Mouse (Mus musculus): Measurements from ENCODE around the gene Bcl3. TPM values are rescaled to one million over a fixed set of nuclear protein-coding genes. Genes with fewer than 3 reads are reported as not detected.

Bcl3 gene
- polyA plus RNA-seq, 1 experiment from 2014 or later = 0.60 TPM

DNA sequence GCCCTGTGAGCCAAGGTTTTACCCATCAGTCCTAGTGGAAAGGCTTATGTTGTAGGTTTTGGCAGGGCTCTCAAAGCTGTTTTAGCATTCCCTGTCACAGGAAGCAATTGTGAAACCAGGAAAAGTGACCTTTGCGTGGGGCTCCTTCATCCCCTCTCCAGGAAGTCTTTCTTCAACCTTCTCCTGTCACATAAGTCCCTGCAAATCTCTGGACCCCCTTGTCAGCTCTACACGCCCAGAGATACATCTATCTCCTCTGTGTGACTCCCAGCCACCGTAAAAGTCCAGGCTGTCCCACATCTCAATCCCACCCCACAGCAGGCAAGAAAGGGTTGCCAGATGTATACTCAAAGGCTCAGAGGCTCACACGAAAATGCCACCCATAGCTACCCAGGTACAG is 50.9 kb downstream of the Bcl3 start:
- Histone ChIP-seq H3K4me2 (no peak overlapping the region), H3K9me3 (no peaks in the 10 kb centered on the region), H3K27me3 (peaks cover 42% of the 10 kb centered on the region), H3K9ac (no peak overlapping the region), H3K4me3 (no peak overlapping the region), H3K4me1 (replicated peaks) (peaks cover 19% of the 10 kb centered on the region), H3K27ac (no peak overlapping the region), H3K36me3 (no peaks in the 10 kb centered on the region)
- ATAC-seq (ENCODE audit: low FRiP score) = no peak
- 63% methylated on average over 4 of the region's 4 CpGs for WGBS

DNA sequence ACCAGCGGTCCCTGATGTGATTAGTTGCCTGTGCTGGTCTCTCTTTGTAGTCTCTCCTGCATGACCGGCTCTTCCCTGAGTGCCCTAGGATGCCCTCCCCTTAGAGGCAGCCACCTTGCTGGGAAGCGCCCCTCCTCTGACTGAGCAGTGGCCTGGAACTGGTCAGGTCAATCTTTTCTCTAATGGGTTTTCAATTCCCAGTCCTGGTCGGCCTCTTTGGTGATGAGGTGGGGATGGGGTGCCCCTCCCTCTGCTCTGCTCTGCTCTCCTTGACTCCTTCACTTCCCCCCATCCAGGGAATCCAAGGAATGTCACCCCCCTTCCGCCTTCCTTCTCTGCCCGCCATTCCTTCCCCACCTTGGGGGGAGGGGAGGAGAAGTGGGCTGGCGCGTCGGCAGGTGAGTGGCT is 51.6 kb downstream of the Bcl3 start, which contains the start of gene Bcam:
Gene Bcam, minus strand, starts transcription at position 33 of the 408 bp plus-strand sequence.
- 2% methylated on average over 9 of the region's 9 CpGs for whole genome bisulfite sequencing
- H3K4me3 ChIP-seq = peak within 1 kb of the TSS; percentile 40
- H3K4me1 ChIP-seq (replicated peaks) = peaks cover 19% of the 10 kb centered on the region
- no peaks in the 10 kb centered on the region for H3K36me3 ChIP-seq
- no peak within 1 kb of the TSS for H3K27ac ChIP-seq
- peaks cover 42% of the 10 kb centered on the region for H3K27me3 ChIP-seq
- H3K9ac ChIP-seq = peak within 1 kb of the TSS; percentile 73
- peak; percentile 33; the same call in 1 of the 2 replicates for ATAC-seq (ENCODE audit: low FRiP score)
- H3K9me3 ChIP-seq = no peaks in the 10 kb centered on the region
- peak within 1 kb of the TSS; percentile 63 for H3K4me2 ChIP-seq

DNA sequence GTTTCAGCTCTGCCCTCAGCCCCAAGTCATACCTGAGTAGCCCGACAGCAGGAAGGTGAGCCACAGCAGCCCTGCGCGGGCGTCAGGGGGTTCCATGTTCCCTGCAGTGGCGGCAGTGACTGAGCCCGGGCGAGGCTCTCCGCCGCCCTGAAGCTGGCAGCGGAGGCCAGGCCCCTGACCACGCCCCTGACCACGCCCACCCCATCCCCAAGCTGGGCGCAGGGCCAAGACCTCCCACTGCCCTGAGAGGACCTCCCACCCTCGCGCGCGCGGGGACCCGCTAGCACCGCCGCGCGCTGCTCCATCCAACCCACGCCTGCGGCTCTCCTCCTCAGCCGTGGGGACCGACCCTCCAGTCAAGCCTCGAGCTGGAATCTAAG is 52.2 kb downstream of the Bcl3 start:
- peak overlapping the region; percentile 73 for H3K9ac ChIP-seq
- WGBS = 0% methylated on average over 28 of the region's 28 CpGs
- peaks cover 42% of the 10 kb centered on the region for H3K27me3 ChIP-seq

DNA sequence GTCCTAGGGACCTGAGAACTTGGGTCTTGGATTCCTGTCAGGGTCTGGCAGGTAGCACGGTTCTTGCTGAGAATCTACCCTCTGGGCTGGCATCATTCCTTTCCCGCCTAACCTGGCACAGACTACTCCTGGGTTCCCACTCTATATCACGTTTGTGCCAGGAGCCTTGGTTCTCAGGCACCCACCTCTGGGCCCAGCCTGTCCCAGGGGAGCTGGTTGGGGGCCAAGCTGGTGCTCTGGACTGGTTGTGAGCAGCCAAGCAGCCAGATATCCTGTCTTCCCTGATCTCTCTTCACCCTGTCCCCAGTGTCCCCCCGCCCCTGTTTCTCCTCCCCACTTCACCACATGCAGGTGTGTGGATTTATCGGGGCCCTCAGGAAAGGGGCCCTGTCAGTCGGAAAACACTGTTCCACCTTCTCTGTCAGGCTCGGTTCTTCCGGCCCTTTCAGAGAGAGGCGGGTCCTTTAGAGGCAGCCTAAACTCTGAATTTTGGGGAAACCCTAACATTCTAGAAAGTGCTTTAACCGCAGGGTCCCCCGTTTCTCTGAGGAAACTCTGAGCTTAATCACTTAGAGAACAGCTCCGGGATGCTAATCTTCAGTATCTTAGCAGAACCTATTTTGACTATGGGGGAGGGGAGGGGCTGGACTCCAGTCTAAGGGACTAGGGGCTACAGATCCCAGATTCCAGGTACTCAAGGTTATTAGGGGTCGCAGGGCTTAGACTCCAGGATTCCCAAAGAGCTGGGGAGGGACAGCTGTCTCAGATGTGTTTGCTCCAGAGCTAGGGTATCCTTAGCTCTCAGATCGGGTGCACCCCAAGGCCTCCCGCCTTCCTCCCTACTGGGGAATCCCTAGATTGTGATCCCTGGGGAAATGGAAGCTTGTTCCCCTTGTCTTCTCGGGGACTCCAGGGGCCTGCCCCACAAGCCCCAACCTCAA is 52.9 kb downstream of the Bcl3 start:
- no peak; the same call in none of the 2 replicates for ATAC-seq (ENCODE audit: low FRiP score)
- WGBS = 9% methylated on average over 16 of the region's 16 CpGs
- peak overlapping the region; percentile 40 for H3K4me3 ChIP-seq
- no peaks in the 10 kb centered on the region for H3K36me3 ChIP-seq
- H3K9ac ChIP-seq = peak overlapping the region; percentile 73
- H3K4me2 ChIP-seq = peak overlapping the region; percentile 63
- peaks cover 19% of the 10 kb centered on the region for H3K4me1 ChIP-seq (replicated peaks)
- H3K27me3 ChIP-seq = peaks cover 42% of the 10 kb centered on the region
- H3K9me3 ChIP-seq = no peaks in the 10 kb centered on the region
- H3K27ac ChIP-seq = no peak overlapping the region

More for the DNA sequence above, 52.2 kb downstream of the Bcl3 start:
- H3K4me3 ChIP-seq = peak overlapping the region; percentile 40
- no peak overlapping the region for H3K27ac ChIP-seq
- no peaks in the 10 kb centered on the region for H3K9me3 ChIP-seq
- H3K4me2 ChIP-seq = peak overlapping the region; percentile 63
- peak; percentile 77 for ATAC-seq (ENCODE audit: low FRiP score)
- no peaks in the 10 kb centered on the region for H3K36me3 ChIP-seq
- peaks cover 19% of the 10 kb centered on the region for H3K4me1 ChIP-seq (replicated peaks)

DNA sequence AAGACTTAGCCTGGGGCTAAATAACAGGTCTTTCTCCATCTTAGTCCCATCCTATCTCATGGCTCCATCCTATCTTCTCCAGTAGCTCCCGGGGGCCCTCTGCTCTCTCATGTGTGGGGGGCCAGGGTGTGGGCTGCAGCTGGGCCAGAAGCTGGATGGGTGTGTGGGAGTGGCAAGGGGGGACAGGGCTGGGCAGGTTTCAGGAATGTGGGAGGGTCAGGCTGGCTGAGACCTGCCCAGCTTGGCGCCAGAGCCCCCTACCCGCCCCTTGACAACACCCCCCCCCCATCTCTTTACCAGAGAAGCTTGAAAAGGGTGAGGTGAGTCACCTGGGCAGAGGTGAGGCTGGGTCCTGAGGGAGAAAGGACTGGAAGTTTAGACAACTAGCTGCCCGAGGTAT is 53.6 kb downstream of the Bcl3 start:
- 39% methylated on average over 4 of the region's 4 CpGs for WGBS
- peaks cover 42% of the 10 kb centered on the region for H3K27me3 ChIP-seq
- ATAC-seq (ENCODE audit: low FRiP score) = no peak
- H3K4me1 ChIP-seq (replicated peaks) = peaks cover 19% of the 10 kb centered on the region
- H3K4me2 ChIP-seq = no peak overlapping the region
- H3K4me3 ChIP-seq = no peak overlapping the region
- H3K9me3 ChIP-seq = no peaks in the 10 kb centered on the region
- no peaks in the 10 kb centered on the region for H3K36me3 ChIP-seq
- H3K27ac ChIP-seq = no peak overlapping the region
- H3K9ac ChIP-seq = no peak overlapping the region

DNA sequence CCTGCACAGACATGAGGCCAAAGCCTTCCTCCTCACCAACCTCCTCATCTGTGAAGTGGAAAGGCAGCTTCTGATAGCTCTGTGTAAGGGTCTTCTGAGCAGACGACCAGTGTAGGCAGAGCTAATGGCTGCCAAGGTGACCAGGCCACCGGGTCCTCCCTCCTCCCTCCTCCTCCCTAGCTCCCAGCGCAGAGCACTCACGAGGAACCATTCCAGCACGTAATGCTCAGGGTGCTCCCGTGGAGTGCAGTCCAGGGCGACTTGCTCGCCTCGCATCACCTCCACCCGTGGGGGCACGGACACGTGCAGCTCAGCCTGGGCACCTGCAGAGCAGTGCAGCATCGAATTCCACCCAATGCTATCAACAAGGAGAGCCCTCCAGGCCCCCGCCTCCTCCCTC is 54.3 kb downstream of the Bcl3 start:
- H3K9ac ChIP-seq = no peak overlapping the region
- no peak overlapping the region for H3K4me2 ChIP-seq
- H3K9me3 ChIP-seq = no peaks in the 10 kb centered on the region
- ATAC-seq (ENCODE audit: low FRiP score) = no peak
- H3K4me1 ChIP-seq (replicated peaks) = peaks cover 19% of the 10 kb centered on the region
- H3K27ac ChIP-seq = no peak overlapping the region
- peaks cover 42% of the 10 kb centered on the region for H3K27me3 ChIP-seq
- no peaks in the 10 kb centered on the region for H3K36me3 ChIP-seq
- H3K4me3 ChIP-seq = no peak overlapping the region
- 68% methylated on average over 14 of the region's 14 CpGs for WGBS

- no peak for ATAC-seq (ENCODE audit: low FRiP score)
- H3K36me3 ChIP-seq = no peaks in the 10 kb centered on the region
- H3K4me1 ChIP-seq (replicated peaks) = peaks cover 2% of the 10 kb centered on the region
- no peaks in the 10 kb centered on the region for H3K9me3 ChIP-seq
- no peak overlapping the region for H3K9ac ChIP-seq
- no peak overlapping the region for H3K4me3 ChIP-seq
- H3K27ac ChIP-seq = no peak overlapping the region
- H3K4me2 ChIP-seq = no peak overlapping the region
- WGBS = 89% methylated on average over 9 of the region's 9 CpGs
- peaks cover 17% of the 10 kb centered on the region for H3K27me3 ChIP-seq
These were observed 58.0 kb downstream of the Bcl3 start for GRCm38 (mm10) chr7:19764581-19764980.

DNA sequence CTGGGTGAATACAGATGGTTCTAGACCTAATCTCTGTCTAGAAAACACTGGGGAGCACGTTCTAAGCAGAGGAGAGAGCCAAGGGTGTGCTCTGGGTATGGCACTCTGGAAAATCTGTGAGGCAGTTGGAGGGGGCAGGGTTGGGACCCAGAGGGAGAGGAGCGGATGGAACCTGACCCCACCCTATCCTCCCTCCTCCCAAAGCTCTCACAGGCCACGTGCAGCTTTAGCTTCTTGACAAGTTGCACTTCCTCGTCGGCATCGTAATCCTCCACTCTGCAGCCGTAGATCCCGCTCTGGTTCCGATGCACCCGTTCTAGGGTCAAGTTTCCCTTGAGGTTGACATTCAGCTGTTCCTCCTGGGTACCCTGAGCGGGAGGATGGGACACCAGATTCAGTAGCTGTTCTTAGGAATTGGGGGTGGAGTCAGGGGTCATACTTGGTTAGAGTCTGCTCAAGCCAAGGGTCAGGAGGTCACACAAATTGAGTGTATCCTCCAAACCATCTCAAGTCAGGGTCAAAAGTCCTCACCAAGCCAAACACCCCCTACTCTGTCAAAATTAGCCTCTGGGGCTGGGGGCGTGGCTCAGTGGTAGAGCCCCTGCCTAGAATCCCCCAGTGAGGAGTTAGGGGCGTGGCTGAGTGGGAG is 58.6 kb downstream of the Bcl3 start:
- no peak overlapping the region for H3K27ac ChIP-seq
- no peaks in the 10 kb centered on the region for H3K36me3 ChIP-seq
- H3K27me3 ChIP-seq = peaks cover 11% of the 10 kb centered on the region
- no peaks in the 10 kb centered on the region for H3K9me3 ChIP-seq
- H3K9ac ChIP-seq = no peak overlapping the region
- H3K4me2 ChIP-seq = no peak overlapping the region
- H3K4me3 ChIP-seq = no peak overlapping the region
- 87% methylated on average over 13 of the region's 13 CpGs for WGBS
- H3K4me1 ChIP-seq (replicated peaks) = no peaks in the 10 kb centered on the region
- no peak for ATAC-seq (ENCODE audit: low FRiP score)

DNA sequence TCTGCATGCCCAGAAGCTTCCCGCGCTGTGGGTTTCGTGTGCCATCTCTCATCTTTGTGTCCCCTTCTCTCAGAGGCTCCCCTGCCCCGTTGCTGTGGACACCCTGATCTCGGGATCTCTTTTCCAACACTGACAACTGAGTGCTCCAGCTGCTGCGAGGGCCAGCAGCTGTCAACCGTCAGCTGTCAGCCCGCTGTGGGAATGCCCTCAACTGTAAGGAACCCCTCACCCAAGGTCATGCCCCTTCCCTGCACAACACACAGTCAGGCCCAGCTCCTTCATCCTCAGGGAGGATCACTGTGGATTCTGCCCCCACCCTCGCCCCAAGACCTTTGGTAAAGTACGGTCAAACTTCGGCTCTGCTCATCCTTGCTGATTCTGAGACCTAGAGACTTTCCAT is 60.3 kb downstream of the Bcl3 start:
- 84% methylated on average over 11 of the region's 11 CpGs for WGBS

GRCm38 (mm10) chr7:19760021-19760420 is 62.5 kb downstream of the Bcl3 start:
- Histone ChIP-seq H3K9me3 (no peaks in the 10 kb centered on the region), H3K4me3 (no peak overlapping the region), H3K27me3 (no peaks in the 10 kb centered on the region), H3K9ac (no peak overlapping the region), H3K4me2 (no peak overlapping the region), H3K36me3 (no peaks in the 10 kb centered on the region), H3K4me1 (replicated peaks) (no peaks in the 10 kb centered on the region), H3K27ac (no peak overlapping the region)
- WGBS = 87% methylated on average over 13 of the region's 13 CpGs
- no peak for ATAC-seq (ENCODE audit: low FRiP score)

More for the DNA sequence above, 60.3 kb downstream of the Bcl3 start:
- Histone ChIP-seq H3K27ac (no peak overlapping the region), H3K27me3 (no peaks in the 10 kb centered on the region), H3K4me1 (replicated peaks) (no peaks in the 10 kb centered on the region), H3K4me2 (no peak overlapping the region), H3K4me3 (no peak overlapping the region), H3K9ac (no peak overlapping the region), H3K36me3 (no peaks in the 10 kb centered on the region), H3K9me3 (no peaks in the 10 kb centered on the region)
- ATAC-seq (ENCODE audit: low FRiP score) = no peak

DNA sequence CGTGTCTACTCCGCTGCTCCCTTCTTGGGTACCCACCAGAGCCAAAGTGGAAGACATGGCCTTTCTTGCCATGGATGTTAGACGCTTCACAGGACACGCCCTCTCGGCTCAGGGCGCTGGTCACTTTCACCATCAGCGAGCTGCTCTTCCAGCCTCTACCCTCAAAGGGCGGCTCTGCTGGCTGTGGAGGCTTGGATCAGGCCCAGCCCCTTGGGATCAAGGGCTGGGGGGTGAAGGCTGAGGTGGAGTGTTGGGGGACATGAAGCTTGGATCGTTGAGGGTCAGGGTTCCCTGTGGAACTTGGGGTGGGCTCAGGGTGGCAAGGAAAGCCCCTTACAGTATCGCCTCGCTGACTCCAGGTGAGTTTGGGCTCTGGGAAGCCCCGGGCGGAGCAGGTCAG is 63.9 kb downstream of the Bcl3 start:
- no peak overlapping the region for H3K9ac ChIP-seq
- ATAC-seq (ENCODE audit: low FRiP score) = no peak
- WGBS = 89% methylated on average over 13 of the region's 13 CpGs
- H3K4me3 ChIP-seq = no peak overlapping the region
- no peaks in the 10 kb centered on the region for H3K36me3 ChIP-seq
- no peak overlapping the region for H3K27ac ChIP-seq
- H3K4me2 ChIP-seq = no peak overlapping the region
- no peaks in the 10 kb centered on the region for H3K27me3 ChIP-seq
- H3K9me3 ChIP-seq = no peaks in the 10 kb centered on the region
- no peaks in the 10 kb centered on the region for H3K4me1 ChIP-seq (replicated peaks)
